Mouse (Mus musculus) heart, adult 2 months (tissue): ENCODE measurements around the gene Tfr2. TPM values are rescaled to one million over a fixed set of nuclear protein-coding genes. Genes with fewer than 3 reads are reported as not detected.
A peak's percentile ranks its signal among the peaks of the same experiment; 100 is the strongest.

ENCODE experiments used
- DNase-seq, 2 experiments: peaks; one replicate each; pipeline ENCODE4 v3.0.0; 2021
- H3K27ac ChIP-seq: fragments of 200-600 bp; 2 replicates; pipeline ENCODE4 v1.8.1; 2022
- H3K27me3 ChIP-seq: fragments of 200-500 bp; 2 replicates; pipeline ENCODE4 v1.6.1; 2012; ENCODE audit warnings: mild to moderate bottlenecking, low read length, inconsistent platforms, mixed read lengths; ENCODE audit not compliant: control insufficient read depth, insufficient read depth
- H3K36me3 ChIP-seq: fragments of 200-500 bp; 2 replicates; pipeline ENCODE4 v1.6.1; 2012; ENCODE audit warnings: low read length, inconsistent platforms; ENCODE audit not compliant: control insufficient read depth, insufficient read depth
- H3K4me1 ChIP-seq: fragments of 200-500 bp; 2 replicates; pipeline ENCODE4 v1.6.1; 2011; ENCODE audit warnings: low read length; ENCODE audit not compliant: control insufficient read depth, insufficient read depth
- H3K4me3 ChIP-seq: fragments of 200-600 bp; 2 replicates; pipeline ENCODE4 v1.8.1; 2022
- H3K79me2 ChIP-seq: fragments of 200-500 bp; replicated peaks from 2 replicates; pipeline ENCODE4 v1.6.1; 2012; ENCODE audit warnings: mild to moderate bottlenecking, inconsistent platforms, low read length, moderate library complexity, mixed read lengths; ENCODE audit not compliant: control insufficient read depth, insufficient read depth
- H3K9ac ChIP-seq: fragments of 200-500 bp; 2 replicates; pipeline ENCODE4 v1.6.1; 2012; ENCODE audit warnings: low read depth, mild to moderate bottlenecking, control low read depth, inconsistent platforms, low read length, mixed read lengths
- CTCF ChIP-seq: fragments of 200-600 bp; IDR thresholded peaks from 2 replicates; pipeline ENCODE4 v1.8.1; 2022; ENCODE audit warnings: antibody characterized with exemption, mild to moderate bottlenecking, moderate library complexity
- EP300 ChIP-seq: fragments of 200-500 bp; IDR thresholded peaks from 2 replicates; pipeline ENCODE4 v1.6.1; 2011; ENCODE audit warnings: low read depth, low read length, control low read depth; ENCODE audit not compliant: insufficient read depth
- POLR2A ChIP-seq: fragments of 200-500 bp; IDR thresholded peaks from 2 replicates; pipeline ENCODE4 v1.6.1; 2011; ENCODE audit warnings: mild to moderate bottlenecking, low read depth, low read length, control low read depth; ENCODE audit not compliant: insufficient read depth
- WGBS: fragments of 180-500 bp; shearing (Covaris S2); methylation state at CpG from one replicate; pipeline ENCODE4 v1.1.7; 2018; 5-methylcytosine and 5-hydroxymethylcytosine counted together
- intact Hi-C: fragments of 180-260 bp; cut with DNase I; formaldehyde crosslinking; loops from one replicate; pipeline ENCODE4 v1.15.1; 2025
- polyA plus RNA-seq: library from polyadenylated mRNA; depleted of rRNA; stranded (reverse); fragments of >200 nt; gene quantifications from 2 replicates; pipeline ENCODE4 v1.2.3, GENCODE M21; 2012
- total RNA-seq, 2 experiments: library from RNA; stranded (reverse); gene quantifications; 2 replicates each; pipeline ENCODE4 v1.2.3; 2021

The Tfr2 gene
- total and polyA plus RNA-seq, 3 experiments = 0.09 to 0.35 TPM; not detected in 1

- no peak within 1 kb of the TSS for H3K9ac ChIP-seq
- TF ChIP-seq CTCF = no peak
- no peak for TF ChIP-seq POLR2A
- TF ChIP-seq EP300 = no peak
- peak; percentile 51 to 69 for DNase-seq
- H3K79me2 ChIP-seq = no peaks in the 10 kb centered on the region
- no peak within 1 kb of the TSS for H3K27ac ChIP-seq
- H3K27me3 ChIP-seq = peaks cover 11% of the 10 kb centered on the region
- WGBS = 3% methylated on average over 36 of the region's 37 CpGs
- intact Hi-C loops = no loop called here
- no peak within 1 kb of the TSS for H3K4me3 ChIP-seq
- no peaks in the 10 kb centered on the region for H3K36me3 ChIP-seq
- no peaks in the 10 kb centered on the region for H3K4me1 ChIP-seq
These were observed 16.2 kb upstream of the Tfr2 start, which contains the start of gene Actl6b for GRCm38 (mm10) chr5:137553411-137553837. TSS of gene Actl6b (plus strand) at chr5:137553517.

GRCm38 (mm10) chr5:137553898-137554297 lies 15.7 kb upstream of the Tfr2 start:
- peaks cover 11% of the 10 kb centered on the region for H3K27me3 ChIP-seq
- H3K27ac ChIP-seq = no peak overlapping the region
- no peaks in the 10 kb centered on the region for H3K79me2 ChIP-seq
- 42% methylated on average over 11 of the region's 11 CpGs for WGBS
- H3K9ac ChIP-seq = no peak overlapping the region
- no peaks in the 10 kb centered on the region for H3K4me1 ChIP-seq
- intact Hi-C loops = no loop called here
- no peaks in the 10 kb centered on the region for H3K36me3 ChIP-seq
- DNase-seq = no peak
- no peak for TF ChIP-seq POLR2A
- TF ChIP-seq CTCF = no peak
- no peak for TF ChIP-seq EP300
- H3K4me3 ChIP-seq = no peak overlapping the region

DNA sequence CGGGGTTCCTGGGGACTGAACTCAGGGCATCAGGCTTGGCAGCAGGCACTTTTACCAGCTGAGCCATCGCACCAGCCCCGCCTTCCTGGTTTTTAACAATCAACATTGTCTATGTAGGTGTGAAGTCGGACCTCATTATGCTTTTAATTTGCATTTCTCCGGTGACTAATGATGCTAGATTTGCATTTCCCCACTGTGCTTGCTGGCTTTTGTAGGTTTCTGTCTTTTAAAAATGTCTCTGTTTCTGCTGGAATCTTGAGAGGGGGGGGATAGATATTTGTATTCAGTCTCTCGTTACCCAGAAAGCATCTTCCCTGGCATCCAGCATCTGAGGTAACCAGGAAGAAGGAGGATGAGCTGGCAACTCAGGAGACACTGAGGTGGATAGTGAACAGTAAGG lies 8.1 kb upstream of the Tfr2 start:
- no peak for TF ChIP-seq CTCF
- TF ChIP-seq EP300 = no peak
- no peak for TF ChIP-seq POLR2A
- no peaks in the 10 kb centered on the region for H3K27me3 ChIP-seq
- H3K9ac ChIP-seq = no peak overlapping the region
- no peak overlapping the region for H3K27ac ChIP-seq
- no peak overlapping the region for H3K4me3 ChIP-seq
- intact Hi-C loops = no loop called here
- no peaks in the 10 kb centered on the region for H3K36me3 ChIP-seq
- no peak for DNase-seq
- WGBS = 61% methylated on average over 6 of the region's 6 CpGs
- H3K4me1 ChIP-seq = no peaks in the 10 kb centered on the region
- no peaks in the 10 kb centered on the region for H3K79me2 ChIP-seq

- H3K4me1 ChIP-seq = no peaks in the 10 kb centered on the region
- intact Hi-C loops = no loop called here
These were observed 6.7 kb upstream of the Tfr2 start for GRCm38 (mm10) chr5:137562965-137563364.

DNA sequence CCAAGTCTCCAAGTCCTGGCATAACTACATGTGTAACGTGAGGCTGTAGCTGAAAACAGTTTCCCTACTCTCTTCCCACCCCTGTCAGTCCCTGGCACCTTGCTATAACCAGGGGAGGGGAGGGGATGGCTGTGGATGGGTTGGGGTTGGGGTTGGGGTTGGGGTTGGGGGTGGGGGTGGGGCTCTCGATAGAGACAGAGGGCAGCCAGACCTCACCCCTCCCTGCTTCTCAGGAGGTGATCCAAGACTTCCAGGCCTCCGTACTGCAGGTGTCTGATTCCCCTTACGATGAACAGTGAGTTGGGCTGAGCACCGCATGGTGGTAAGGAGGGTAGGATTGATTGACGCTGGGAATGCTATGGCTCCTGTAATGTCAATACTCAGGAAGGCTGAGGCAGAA lies 3.9 kb upstream of the Tfr2 start:
- intact Hi-C loops = no loop called here
- no peak overlapping the region for H3K4me3 ChIP-seq
- no peak overlapping the region for H3K9ac ChIP-seq
- no peaks in the 10 kb centered on the region; the same call in 1 of the 2 replicates for H3K27me3 ChIP-seq
- no peak for DNase-seq
- no peak for TF ChIP-seq EP300
- no peak for TF ChIP-seq POLR2A
- no peak for TF ChIP-seq CTCF
- no peak overlapping the region for H3K27ac ChIP-seq
- H3K79me2 ChIP-seq = no peaks in the 10 kb centered on the region
- no peaks in the 10 kb centered on the region for H3K4me1 ChIP-seq
- no peaks in the 10 kb centered on the region for H3K36me3 ChIP-seq
- WGBS = 73% methylated on average over 6 of the region's 6 CpGs

More at GRCm38 (mm10) chr5:137562965-137563364, 6.7 kb upstream of the Tfr2 start:
- Histone ChIP-seq H3K36me3 (no peaks in the 10 kb centered on the region), H3K27me3 (no peaks in the 10 kb centered on the region), H3K4me3 (no peak overlapping the region), H3K27ac (no peak overlapping the region), H3K9ac (no peak overlapping the region), H3K79me2 (no peaks in the 10 kb centered on the region)
- WGBS = 66% methylated on average over 10 of the region's 10 CpGs
- no peak for TF ChIP-seq POLR2A
- no peak for TF ChIP-seq EP300
- TF ChIP-seq CTCF = no peak
- DNase-seq = no peak

DNA sequence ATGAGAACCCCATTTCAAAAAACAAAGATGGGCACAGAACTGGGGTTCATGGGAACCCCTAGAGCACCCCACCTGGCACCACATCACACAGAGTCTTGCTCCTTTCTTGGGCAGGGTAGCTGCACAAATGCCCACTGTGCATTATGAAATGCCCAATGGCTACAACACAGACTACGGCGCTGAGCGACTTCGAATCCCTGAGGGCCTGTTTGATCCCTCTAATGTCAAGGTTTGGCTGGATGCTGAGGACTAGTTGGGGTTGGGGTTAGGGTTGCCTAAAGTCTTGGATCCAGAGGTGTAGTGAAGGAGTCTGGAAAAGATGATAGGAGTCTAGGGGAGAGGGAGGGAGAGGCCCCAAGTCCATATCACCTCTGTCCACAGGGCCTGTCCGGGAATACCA lies 3.2 kb upstream of the Tfr2 start:
- H3K79me2 ChIP-seq = no peaks in the 10 kb centered on the region
- H3K27me3 ChIP-seq = no peaks in the 10 kb centered on the region; the same call in 1 of the 2 replicates
- no peak overlapping the region for H3K9ac ChIP-seq
- WGBS = 87% methylated on average over 5 of the region's 5 CpGs
- H3K27ac ChIP-seq = no peak overlapping the region
- H3K36me3 ChIP-seq = no peaks in the 10 kb centered on the region
- H3K4me3 ChIP-seq = no peak overlapping the region
- no peak for TF ChIP-seq POLR2A
- no peak for TF ChIP-seq EP300
- no peak for TF ChIP-seq CTCF
- intact Hi-C loops = no loop called here
- no peak for DNase-seq
- no peaks in the 10 kb centered on the region for H3K4me1 ChIP-seq
